Mouse (Mus musculus): Measurements from ENCODE around the gene Kcnab2. TPM values are rescaled to one million over a fixed set of nuclear protein-coding genes. Genes with fewer than 3 reads are reported as not detected.

Gene Kcnab2
- polyA plus RNA-seq, 1 experiment from 2014 or later, result 2.7 TPM

DNA sequence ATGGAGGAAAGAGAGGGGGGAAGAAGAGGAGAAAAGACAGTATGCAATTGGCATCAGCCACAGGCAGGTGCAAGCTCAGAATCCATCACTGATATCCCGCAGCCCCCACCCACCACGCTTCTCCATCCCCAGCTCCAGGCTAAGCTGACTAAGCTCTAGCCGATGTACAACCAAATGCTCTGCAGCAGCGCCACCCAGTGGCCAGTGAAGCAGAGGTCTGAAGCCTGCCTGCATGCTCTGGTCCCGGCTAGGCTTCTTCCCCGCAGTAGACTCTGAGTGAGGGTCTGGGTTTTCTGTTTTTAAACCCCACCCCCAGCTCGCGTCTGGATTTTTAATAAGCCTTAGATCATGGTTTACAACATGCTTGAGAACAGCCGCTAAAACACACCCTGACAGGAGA, 42.8 kb downstream of the Kcnab2 start:
- Histone ChIP-seq H3K9ac (ENCODE audit: low read length) (no peak overlapping the region), H3K4me2 (ENCODE audit: low read length) (peak overlapping the region; percentile 56), H3K4me3 (ENCODE audit: control insufficient read depth in 1 of 2, insufficient read depth in 1 of 2, low read depth in 1 of 2, low read length in 2 of 2) (no peak overlapping the region), H3K27ac (replicated peaks in 1 of 2; ENCODE audit: control insufficient read depth in 1 of 2, insufficient read depth in 1 of 2, low read depth in 2 of 2, low read length in 2 of 2) (no peak overlapping the region), H3K9me3 (ENCODE audit: control insufficient read depth, low read length) (no peaks in the 10 kb centered on the region), H3K36me3 (ENCODE audit: control insufficient read depth, insufficient read depth, low read length) (no peaks in the 10 kb centered on the region), H3K27me3 (ENCODE audit: control insufficient read depth, insufficient read depth, low read length) (peaks cover 11% of the 10 kb centered on the region), H3K4me1 (ENCODE audit: control insufficient read depth in 2 of 2, insufficient read depth in 2 of 2, low read length in 2 of 2) (peaks cover 0 to 3% of the 10 kb centered on the region in 2 experiments; a peak in 1 of 4 replicates)
- WGBS, result 3% methylated on average over 9 of the region's 9 CpGs
- peak; percentile 57 for ATAC-seq (ENCODE audit: insufficient number of reproducible peaks, insufficient read depth, low FRiP score, low read depth)

- Histone ChIP-seq H3K4me3 (ENCODE audit: control insufficient read depth in 1 of 2, insufficient read depth in 1 of 2, low read depth in 1 of 2, low read length in 2 of 2) (no peak overlapping the region), H3K36me3 (ENCODE audit: control insufficient read depth, insufficient read depth, low read length) (no peaks in the 10 kb centered on the region), H3K4me1 (ENCODE audit: control insufficient read depth in 2 of 2, insufficient read depth in 2 of 2, low read length in 2 of 2) (peaks cover 0 to 3% of the 10 kb centered on the region in 2 experiments; a peak in 1 of 4 replicates), H3K4me2 (ENCODE audit: low read length) (no peak overlapping the region), H3K9ac (ENCODE audit: low read length) (no peak overlapping the region), H3K9me3 (ENCODE audit: control insufficient read depth, low read length) (no peaks in the 10 kb centered on the region), H3K27me3 (ENCODE audit: control insufficient read depth, insufficient read depth, low read length) (peaks cover 11% of the 10 kb centered on the region), H3K27ac (replicated peaks in 1 of 2; ENCODE audit: control insufficient read depth in 1 of 2, insufficient read depth in 1 of 2, low read depth in 2 of 2, low read length in 2 of 2) (no peak overlapping the region)
- WGBS, result 46% methylated on average over 5 of the region's 5 CpGs
- no peak for ATAC-seq (ENCODE audit: insufficient number of reproducible peaks, insufficient read depth, low FRiP score, low read depth)
Measured at GRCm38 (mm10) chr4:152432308-152432707, 45.4 kb downstream of the Kcnab2 start.

DNA sequence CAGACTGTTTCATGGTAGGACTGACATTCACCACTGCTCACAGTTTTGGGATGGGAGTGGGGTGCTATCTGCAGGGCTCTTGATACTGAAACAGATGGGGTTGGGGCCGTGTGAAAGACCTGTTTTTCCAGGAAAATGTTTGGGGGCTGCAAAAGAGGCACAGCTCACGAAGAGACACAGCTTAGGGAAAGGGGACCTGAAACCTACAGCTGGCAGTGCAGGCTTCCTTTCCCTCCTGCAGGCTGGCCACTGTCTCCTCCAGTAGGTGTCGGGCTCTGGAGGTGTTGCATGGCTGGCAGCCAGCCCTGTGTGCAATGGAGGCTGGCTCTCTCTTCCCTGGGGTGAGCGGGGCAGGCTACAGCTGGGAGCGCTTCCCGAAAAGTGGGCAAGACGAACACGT, 49.4 kb downstream of the Kcnab2 start:
- H3K4me2 ChIP-seq (ENCODE audit: low read length), result no peak overlapping the region

GRCm38 (mm10) chr4:152424922-152425321, 52.7 kb downstream of the Kcnab2 start:
- Histone ChIP-seq H3K36me3 (ENCODE audit: control insufficient read depth, insufficient read depth, low read length) (no peaks in the 10 kb centered on the region), H3K27me3 (ENCODE audit: control insufficient read depth, insufficient read depth, low read length) (no peaks in the 10 kb centered on the region), H3K9me3 (ENCODE audit: control insufficient read depth, low read length) (no peaks in the 10 kb centered on the region), H3K4me1 (ENCODE audit: control insufficient read depth in 2 of 2, insufficient read depth in 2 of 2, low read length in 2 of 2) (no peaks in the 10 kb centered on the region), H3K4me3 (ENCODE audit: control insufficient read depth in 1 of 2, insufficient read depth in 1 of 2, low read depth in 1 of 2, low read length in 2 of 2) (no peak overlapping the region), H3K9ac (ENCODE audit: low read length) (no peak overlapping the region), H3K27ac (replicated peaks in 1 of 2; ENCODE audit: control insufficient read depth in 1 of 2, insufficient read depth in 1 of 2, low read depth in 2 of 2, low read length in 2 of 2) (no peak overlapping the region), H3K4me2 (ENCODE audit: low read length) (no peak overlapping the region)
- 58% methylated on average over 5 of the region's 5 CpGs for WGBS
- ATAC-seq (ENCODE audit: insufficient number of reproducible peaks, insufficient read depth, low FRiP score, low read depth), result no peak

More for the DNA sequence above, 49.4 kb downstream of the Kcnab2 start:
- H3K9ac ChIP-seq (ENCODE audit: low read length), result no peak overlapping the region
- H3K27ac ChIP-seq (replicated peaks in 1 of 2; ENCODE audit: control insufficient read depth in 1 of 2, insufficient read depth in 1 of 2, low read depth in 2 of 2, low read length in 2 of 2), result no peak overlapping the region
- no peak overlapping the region for H3K4me3 ChIP-seq (ENCODE audit: control insufficient read depth in 1 of 2, insufficient read depth in 1 of 2, low read depth in 1 of 2, low read length in 2 of 2)
- H3K27me3 ChIP-seq (ENCODE audit: control insufficient read depth, insufficient read depth, low read length), result no peaks in the 10 kb centered on the region; the same call in 1 of the 2 replicates
- WGBS, result 44% methylated on average over 8 of the region's 8 CpGs
- no peaks in the 10 kb centered on the region for H3K9me3 ChIP-seq (ENCODE audit: control insufficient read depth, low read length)
- H3K36me3 ChIP-seq (ENCODE audit: control insufficient read depth, insufficient read depth, low read length), result no peaks in the 10 kb centered on the region
- ATAC-seq (ENCODE audit: insufficient number of reproducible peaks, insufficient read depth, low FRiP score, low read depth), result no peak
- H3K4me1 ChIP-seq (ENCODE audit: control insufficient read depth in 2 of 2, insufficient read depth in 2 of 2, low read length in 2 of 2), result no peaks in the 10 kb centered on the region

DNA sequence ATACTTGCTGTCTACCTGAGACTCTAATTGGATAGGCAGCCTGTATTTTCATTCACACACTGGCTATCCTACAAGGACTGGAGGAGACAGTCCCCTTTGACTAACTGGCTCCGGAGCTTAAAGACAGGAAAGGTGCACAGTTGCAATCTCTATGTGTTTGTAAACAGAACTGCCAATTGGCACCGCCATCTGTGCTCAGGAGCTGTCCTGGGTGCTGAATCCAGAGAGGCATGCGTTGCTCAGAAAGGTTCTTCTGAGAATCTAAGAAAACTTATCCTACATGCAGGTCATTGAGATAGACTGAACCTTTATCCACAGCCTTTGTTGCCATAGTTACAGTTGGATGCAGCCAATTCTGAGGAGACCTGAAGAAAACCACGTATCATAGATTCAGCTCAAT, 53.3 kb downstream of the Kcnab2 start:
- no peaks in the 10 kb centered on the region for H3K4me1 ChIP-seq (ENCODE audit: control insufficient read depth in 2 of 2, insufficient read depth in 2 of 2, low read length in 2 of 2)
- no peak for ATAC-seq (ENCODE audit: insufficient number of reproducible peaks, insufficient read depth, low FRiP score, low read depth)
- no peaks in the 10 kb centered on the region for H3K36me3 ChIP-seq (ENCODE audit: control insufficient read depth, insufficient read depth, low read length)
- no peak overlapping the region for H3K27ac ChIP-seq (replicated peaks in 1 of 2; ENCODE audit: control insufficient read depth in 1 of 2, insufficient read depth in 1 of 2, low read depth in 2 of 2, low read length in 2 of 2)
- no peaks in the 10 kb centered on the region for H3K9me3 ChIP-seq (ENCODE audit: control insufficient read depth, low read length)
- no peak overlapping the region for H3K4me2 ChIP-seq (ENCODE audit: low read length)
- H3K9ac ChIP-seq (ENCODE audit: low read length), result no peak overlapping the region
- no peaks in the 10 kb centered on the region for H3K27me3 ChIP-seq (ENCODE audit: control insufficient read depth, insufficient read depth, low read length)
- H3K4me3 ChIP-seq (ENCODE audit: control insufficient read depth in 1 of 2, insufficient read depth in 1 of 2, low read depth in 1 of 2, low read length in 2 of 2), result no peak overlapping the region
- 32% methylated on average over 4 of the region's 4 CpGs for WGBS

DNA sequence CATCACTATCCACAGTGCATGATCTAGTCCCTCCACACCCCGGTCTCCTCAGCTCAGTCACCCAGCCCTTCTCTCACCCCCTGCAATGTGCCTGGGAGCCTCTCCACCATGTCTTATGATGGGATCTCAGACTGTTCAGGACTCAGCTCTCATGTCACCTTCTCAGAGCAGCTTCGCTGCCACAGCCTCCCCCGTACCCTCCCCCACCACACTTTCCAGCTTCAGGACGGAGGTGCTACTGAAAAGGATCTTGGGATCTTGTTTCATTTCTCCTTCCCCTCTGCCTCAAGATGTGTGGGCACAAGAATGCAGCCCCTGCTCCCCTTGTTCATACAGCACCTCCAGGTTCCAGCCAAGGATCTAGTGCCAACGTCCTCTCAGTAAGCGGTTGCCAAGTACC, 54.1 kb downstream of the Kcnab2 start:
- Histone ChIP-seq H3K27ac (replicated peaks in 1 of 2; ENCODE audit: control insufficient read depth in 1 of 2, insufficient read depth in 1 of 2, low read depth in 2 of 2, low read length in 2 of 2) (no peak overlapping the region), H3K27me3 (ENCODE audit: control insufficient read depth, insufficient read depth, low read length) (peaks cover 5% of the 10 kb centered on the region; the same call in 1 of the 2 replicates), H3K4me1 (ENCODE audit: control insufficient read depth in 2 of 2, insufficient read depth in 2 of 2, low read length in 2 of 2) (no peaks in the 10 kb centered on the region), H3K4me3 (ENCODE audit: control insufficient read depth in 1 of 2, insufficient read depth in 1 of 2, low read depth in 1 of 2, low read length in 2 of 2) (no peak overlapping the region), H3K9ac (ENCODE audit: low read length) (no peak overlapping the region), H3K36me3 (ENCODE audit: control insufficient read depth, insufficient read depth, low read length) (no peaks in the 10 kb centered on the region), H3K4me2 (ENCODE audit: low read length) (no peak overlapping the region), H3K9me3 (ENCODE audit: control insufficient read depth, low read length) (no peaks in the 10 kb centered on the region)
- 78% methylated on average over 6 of the region's 6 CpGs for WGBS
- ATAC-seq (ENCODE audit: insufficient number of reproducible peaks, insufficient read depth, low FRiP score, low read depth), result no peak

GRCm38 (mm10) chr4:152418229-152419060, 59.2 kb downstream of the Kcnab2 start:
- H3K27me3 ChIP-seq (ENCODE audit: control insufficient read depth, insufficient read depth, low read length), result peaks cover 8% of the 10 kb centered on the region; the same call in 1 of the 2 replicates
- no peaks in the 10 kb centered on the region for H3K36me3 ChIP-seq (ENCODE audit: control insufficient read depth, insufficient read depth, low read length)
- 43% methylated on average over 28 of the region's 28 CpGs for WGBS
- no peak overlapping the region for H3K9ac ChIP-seq (ENCODE audit: low read length)
- ATAC-seq (ENCODE audit: insufficient number of reproducible peaks, insufficient read depth, low FRiP score, low read depth), result no peak
- H3K9me3 ChIP-seq (ENCODE audit: control insufficient read depth, low read length), result no peaks in the 10 kb centered on the region
- H3K4me2 ChIP-seq (ENCODE audit: low read length), result no peak overlapping the region
- no peak overlapping the region for H3K27ac ChIP-seq (replicated peaks in 1 of 2; ENCODE audit: control insufficient read depth in 1 of 2, insufficient read depth in 1 of 2, low read depth in 2 of 2, low read length in 2 of 2)
- H3K4me3 ChIP-seq (ENCODE audit: control insufficient read depth in 1 of 2, insufficient read depth in 1 of 2, low read depth in 1 of 2, low read length in 2 of 2), result no peak overlapping the region
- no peaks in the 10 kb centered on the region for H3K4me1 ChIP-seq (ENCODE audit: control insufficient read depth in 2 of 2, insufficient read depth in 2 of 2, low read length in 2 of 2)

Measured in heart, embryonic 14.5 days (tissue).